Mouse (Mus musculus) liver, postnatal 0 days (tissue): Measurements from ENCODE around the gene Saysd1. TPM values are rescaled to one million over a fixed set of nuclear protein-coding genes. Genes with fewer than 3 reads are reported as not detected.

Source experiments
- ATAC-seq: fragments of 200-750 bp; cut with Nextera tagmentation; 2 replicates; pipeline ENCODE4 v1.8.0; 2017; ENCODE audit warnings: mild to moderate bottlenecking, moderate library complexity
- DNase-seq: peaks from one replicate; pipeline ENCODE4 v3.0.0-alpha.2; 2016
- H3K27ac ChIP-seq: fragments of 300-500 bp; sonication (generic); 2 replicates; pipeline ENCODE4 v1.5.1; 2014; ENCODE audit warnings: antibody characterized with exemption, moderate library complexity, mild to moderate bottlenecking, low read depth
- H3K27me3 ChIP-seq: fragments of 300-500 bp; sonication (generic); 2 replicates; pipeline ENCODE4 v1.6.1; 2014; ENCODE audit warnings: low read length, control low read depth, mixed read lengths; ENCODE audit not compliant: insufficient read depth
- H3K36me3 ChIP-seq: fragments of 300-500 bp; sonication (generic); replicated peaks from 2 replicates; pipeline ENCODE4 v1.6.1; 2014; ENCODE audit warnings: mild to moderate bottlenecking, control low read depth, low read length, moderate library complexity, mixed read lengths; ENCODE audit not compliant: insufficient read depth
- H3K4me1 ChIP-seq: fragments of 300-500 bp; sonication (generic); 2 replicates; pipeline ENCODE4 v1.6.1; 2014; ENCODE audit warnings: antibody characterized with exemption, mild to moderate bottlenecking, control low read depth; ENCODE audit not compliant: insufficient read depth
- H3K4me2 ChIP-seq: fragments of 300-500 bp; sonication (generic); 2 replicates; pipeline ENCODE4 v1.6.1; 2014; ENCODE audit warnings: low read depth, mild to moderate bottlenecking, low read length, moderate library complexity, mixed read lengths
- H3K4me3 ChIP-seq: fragments of 300-500 bp; sonication (generic); 2 replicates; pipeline ENCODE4 v1.5.1; 2014; ENCODE audit warnings: low read depth, low read length
- H3K9ac ChIP-seq: fragments of 300-500 bp; sonication (generic); replicated peaks from 2 replicates; pipeline ENCODE4 v1.6.1; 2014; ENCODE audit warnings: mild to moderate bottlenecking, moderate library complexity
- H3K9me3 ChIP-seq: fragments of 300-500 bp; sonication (generic); 2 replicates; pipeline ENCODE4 v1.6.1; 2016; ENCODE audit warnings: mild to moderate bottlenecking, control low read depth, low read length, mixed read lengths
- CTCF ChIP-seq: sonication (generic); IDR thresholded peaks from 2 replicates; pipeline ENCODE4 v1.5.1; 2016; ENCODE audit warnings: antibody characterized with exemption, low read depth
- EP300 ChIP-seq: IDR thresholded peaks from 2 replicates; pipeline ENCODE4 v1.6.1; 2016; ENCODE audit warnings: antibody characterized with exemption, low read depth, mild to moderate bottlenecking
- WGBS: fragments of 180-500 bp; shearing (Covaris S2); extraction: QIAGEN DNeasy Blood & Tissue Kit; methylation state at CpG from one replicate; pipeline ENCODE4 v1.1.7; 2014; ENCODE audit not compliant: insufficient replicate concordance; 5-methylcytosine and 5-hydroxymethylcytosine counted together
- polyA plus RNA-seq: library from polyadenylated mRNA; unstranded; fragments of >200 nt; fragmentation: Nextera tagmentation; extraction: Ambion mirVana; gene quantifications from 2 replicates; pipeline ENCODE4 v1.2.1, GENCODE M21; 2015

Gene Saysd1
- polyA plus RNA-seq, 1 experiment from 2014 or later, result 9.6 TPM

DNA sequence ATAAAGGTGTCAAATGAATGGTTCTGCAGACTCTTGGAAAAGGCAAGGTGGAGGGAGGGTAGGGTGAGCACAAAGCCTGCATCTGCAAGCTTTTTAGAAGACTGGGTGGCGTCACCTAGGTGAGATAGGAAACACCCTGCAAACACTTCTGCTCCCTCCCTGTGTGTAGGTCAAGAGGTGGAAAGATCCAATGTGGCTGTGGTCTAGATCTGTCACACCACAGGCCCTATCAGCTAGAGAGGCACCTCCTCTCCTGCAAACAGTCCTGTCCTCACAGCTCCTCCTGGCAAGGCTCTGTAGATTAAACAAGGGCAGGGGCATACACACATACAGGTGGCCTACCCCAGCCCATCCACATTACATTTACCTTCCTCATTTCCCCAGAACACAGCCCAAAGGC is 30.1 kb upstream of the Saysd1 start:
- ATAC-seq (no peak), DNase-seq (no peak)
- Histone ChIP-seq H3K9ac (no peak overlapping the region), H3K4me1 (peaks cover 45% of the 10 kb centered on the region), H3K27me3 (no peaks in the 10 kb centered on the region), H3K36me3 (no peaks in the 10 kb centered on the region; the same call in 1 of the 2 replicates), H3K4me3 (no peak overlapping the region), H3K4me2 (no peak overlapping the region), H3K9me3 (no peaks in the 10 kb centered on the region), H3K27ac (no peak overlapping the region)
- WGBS, result 35% methylated on average over 1 of the region's 1 CpGs
- no peak for TF ChIP-seq EP300
- TF ChIP-seq CTCF, result no peak

DNA sequence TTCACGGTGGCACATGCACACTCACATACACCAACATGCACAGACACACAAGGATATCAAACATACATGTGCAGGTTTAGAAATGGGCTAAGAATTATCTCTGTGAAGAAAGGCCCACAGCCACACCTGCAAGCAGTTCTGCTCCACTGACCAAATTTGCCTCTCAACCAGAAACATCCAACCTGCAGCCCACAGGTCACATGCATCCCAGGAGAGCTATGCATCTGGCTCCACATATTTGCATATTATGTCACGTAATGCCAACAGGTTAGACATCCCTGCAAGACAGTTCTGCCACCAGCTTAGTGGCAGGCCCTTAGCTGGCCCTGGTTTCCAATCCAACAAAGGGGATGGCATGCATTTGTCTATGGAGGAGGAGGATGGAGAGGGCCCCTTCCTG is 29.7 kb upstream of the Saysd1 start:
- H3K27me3 ChIP-seq, result no peaks in the 10 kb centered on the region
- WGBS, result 70% methylated on average over 2 of the region's 2 CpGs
- H3K9me3 ChIP-seq, result no peaks in the 10 kb centered on the region
- no peak for ATAC-seq
- no peak for TF ChIP-seq CTCF
- no peak for TF ChIP-seq EP300
- H3K4me1 ChIP-seq, result peaks cover 45% of the 10 kb centered on the region
- H3K4me2 ChIP-seq, result no peak overlapping the region
- H3K27ac ChIP-seq, result no peak overlapping the region
- DNase-seq, result no peak
- H3K4me3 ChIP-seq, result no peak overlapping the region
- H3K36me3 ChIP-seq, result no peaks in the 10 kb centered on the region; the same call in 1 of the 2 replicates
- H3K9ac ChIP-seq, result no peak overlapping the region

DNA sequence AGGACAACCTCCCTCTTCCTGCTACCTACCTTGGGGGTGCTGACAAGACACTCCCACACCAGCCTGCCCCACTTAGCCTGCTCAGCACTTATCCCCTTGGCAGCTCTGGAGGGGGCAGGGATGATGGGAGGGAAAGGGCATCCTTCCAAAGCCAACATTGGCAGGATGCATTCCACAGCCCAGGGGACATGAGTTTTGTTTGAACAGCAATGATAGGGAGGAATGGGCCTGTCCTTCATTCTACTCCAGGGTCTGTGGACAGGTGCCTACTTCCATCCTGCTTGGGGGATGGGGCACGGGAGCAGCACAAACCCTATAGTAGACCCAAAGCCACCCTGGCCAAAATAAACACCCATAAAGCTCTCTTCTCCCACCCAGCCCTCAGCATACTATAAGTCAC is 27.1 kb upstream of the Saysd1 start:
- H3K9ac ChIP-seq, result no peak overlapping the region
- 45% methylated on average over 1 of the region's 1 CpGs for WGBS
- peaks cover 36% of the 10 kb centered on the region for H3K4me1 ChIP-seq
- peak; percentile 65 for ATAC-seq
- no peaks in the 10 kb centered on the region for H3K9me3 ChIP-seq
- H3K4me2 ChIP-seq, result no peak overlapping the region
- H3K27ac ChIP-seq, result peak overlapping the region; percentile 87
- TF ChIP-seq EP300 (no peak), CTCF (no peak)
- no peak overlapping the region for H3K4me3 ChIP-seq
- DNase-seq, result peak; percentile 68
- no peaks in the 10 kb centered on the region; the same call in 1 of the 2 replicates for H3K36me3 ChIP-seq
- H3K27me3 ChIP-seq, result no peaks in the 10 kb centered on the region

DNA sequence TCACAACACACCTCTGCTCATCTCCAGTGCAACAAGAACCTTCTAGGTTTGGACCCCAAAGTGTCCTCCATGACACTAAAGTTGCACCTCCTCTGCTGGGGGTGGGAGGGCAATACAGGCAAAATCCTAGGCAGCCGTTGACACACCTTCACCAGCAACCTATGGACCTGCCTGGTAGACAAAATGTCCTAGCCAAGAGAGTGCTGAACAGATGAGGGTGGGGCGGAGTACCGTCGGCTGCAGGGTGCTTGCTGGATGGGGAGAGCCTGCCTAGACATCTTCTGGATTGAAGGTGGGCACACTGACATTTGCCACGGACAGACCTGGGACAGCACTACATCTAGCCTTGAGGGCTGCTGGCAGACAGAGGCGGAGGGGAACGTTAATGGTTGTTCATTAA is 26.1 kb upstream of the Saysd1 start:
- DNase-seq (peak; percentile 33), ATAC-seq (peak; percentile 66)
- Histone ChIP-seq H3K4me3 (no peak overlapping the region), H3K9me3 (no peaks in the 10 kb centered on the region), H3K27me3 (no peaks in the 10 kb centered on the region), H3K36me3 (no peaks in the 10 kb centered on the region; the same call in 1 of the 2 replicates), H3K4me2 (peak overlapping the region; percentile 14; the same call in 1 of the 2 replicates), H3K9ac (no peak overlapping the region), H3K27ac (peak overlapping the region; percentile 87), H3K4me1 (peaks cover 42% of the 10 kb centered on the region)
- TF ChIP-seq CTCF (no peak), EP300 (no peak)
- 69% methylated on average over 7 of the region's 7 CpGs for WGBS

DNA sequence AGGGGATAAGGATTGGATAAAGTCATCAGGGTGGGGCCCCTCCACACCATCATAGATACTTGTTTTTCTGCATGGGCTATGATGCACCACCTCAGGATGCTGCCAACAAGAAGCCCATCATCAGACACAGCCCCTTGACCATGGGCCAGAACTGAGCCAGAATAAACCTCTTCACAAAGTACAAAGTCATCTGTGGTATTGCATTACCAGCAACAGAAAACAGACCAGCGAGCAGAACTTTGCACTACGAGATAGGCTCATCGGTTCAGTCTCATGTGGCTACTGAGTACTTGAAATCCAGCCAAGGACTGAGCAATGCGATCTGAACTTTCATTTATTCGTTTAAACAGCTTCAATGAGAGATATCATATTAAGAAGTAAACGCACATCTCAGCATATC is 24.4 kb upstream of the Saysd1 start:
- H3K4me3 ChIP-seq, result no peak overlapping the region
- DNase-seq (peak; percentile 24), ATAC-seq (peak; percentile 76)
- no peak overlapping the region for H3K9ac ChIP-seq
- no peaks in the 10 kb centered on the region for H3K27me3 ChIP-seq
- peak overlapping the region; percentile 30; the same call in 1 of the 2 replicates for H3K4me2 ChIP-seq
- 53% methylated on average over 6 of the region's 6 CpGs for WGBS
- peak overlapping the region; percentile 87 for H3K27ac ChIP-seq
- no peak for TF ChIP-seq CTCF
- no peak for TF ChIP-seq EP300
- H3K9me3 ChIP-seq, result no peaks in the 10 kb centered on the region
- H3K36me3 ChIP-seq, result no peaks in the 10 kb centered on the region; the same call in none of the 2 replicates
- H3K4me1 ChIP-seq, result peaks cover 38% of the 10 kb centered on the region

DNA sequence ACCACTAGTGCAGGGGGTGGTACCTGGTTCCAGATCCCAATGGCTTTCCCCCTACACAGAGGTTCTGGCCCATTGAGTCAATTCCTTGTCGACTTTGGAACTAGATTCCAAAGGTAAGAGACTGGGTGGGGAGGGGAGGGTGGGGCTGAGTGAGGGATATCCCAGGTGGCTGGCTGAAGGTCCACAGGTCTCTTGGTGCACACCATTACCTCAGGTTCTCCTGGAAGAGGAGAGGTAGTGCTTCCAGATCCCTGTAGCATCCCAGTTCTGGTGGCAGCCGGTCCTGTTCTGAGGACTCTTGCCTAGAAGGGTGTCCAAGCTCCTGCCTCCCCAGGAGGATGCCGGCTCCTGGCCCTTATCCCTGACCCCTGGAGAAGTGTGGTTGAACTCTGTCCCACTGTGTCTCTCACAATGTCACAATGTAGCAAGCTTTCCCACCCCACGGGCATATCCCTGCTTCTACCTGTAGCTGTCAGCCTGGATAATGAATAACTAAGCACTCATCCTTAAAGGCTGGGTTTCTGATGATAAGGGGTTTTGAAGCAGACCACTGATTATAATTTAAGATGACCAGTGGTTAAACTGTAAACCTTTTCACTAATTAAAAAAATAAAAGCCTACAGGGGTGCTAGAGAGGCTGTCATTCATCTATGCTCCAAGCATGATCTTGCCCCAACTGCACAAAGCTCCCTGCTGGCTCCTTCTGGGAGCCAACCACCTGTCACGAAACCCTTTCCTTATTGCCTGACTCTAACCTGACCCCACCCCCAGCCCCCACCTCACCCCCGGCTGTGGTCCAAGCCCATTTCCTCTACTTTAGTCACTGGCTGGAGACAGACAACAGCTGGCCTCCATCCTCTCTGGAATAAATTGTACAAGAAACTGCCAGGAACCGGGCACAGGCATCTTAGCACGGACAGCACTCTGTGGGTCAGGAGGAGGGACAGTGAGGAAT is 20.7 kb upstream of the Saysd1 start:
- Histone ChIP-seq H3K27ac (no peak overlapping the region), H3K4me2 (no peak overlapping the region), H3K4me1 (peaks cover 23% of the 10 kb centered on the region), H3K4me3 (no peak overlapping the region), H3K9ac (no peak overlapping the region), H3K27me3 (no peaks in the 10 kb centered on the region), H3K36me3 (no peaks in the 10 kb centered on the region; the same call in 1 of the 2 replicates), H3K9me3 (no peaks in the 10 kb centered on the region)
- WGBS, result 64% methylated on average over 8 of the region's 8 CpGs
- TF ChIP-seq EP300, result no peak
- DNase-seq (no peak), ATAC-seq (no peak; the same call in 1 of the 2 replicates)
